Mouse (Mus musculus): ENCODE measurements around the gene Gm49339. TPM values are rescaled to one million over a fixed set of nuclear protein-coding genes. Genes with fewer than 3 reads are reported as not detected.

The Gm49339 gene
- total RNA-seq, 2 experiments from 2014 or later, result 0.23 to 7.5 TPM

Other genes with a start within 250 kb of the Gm49339 start
- gene Lilr4b, start within 50 bp of the Gm49339 start, total RNA-seq (2015; ENCODE audit: low replicate concordance), result 43.6 and 98.5 TPM in 2 replicates
- gene Lilr4b, start within 50 bp of the Gm49339 start, total RNA-seq (2017; ENCODE audit: low replicate concordance), result 12.3 and 18.1 TPM in 2 replicates
- 39.4 and 59.8 TPM in 2 replicates for gene Lilrb4a, start 10.3 kb downstream of the Gm49339 start, total RNA-seq (2015; ENCODE audit: low replicate concordance)
- 31.7 and 34.6 TPM in 2 replicates for gene Lilrb4a, start 10.3 kb downstream of the Gm49339 start, total RNA-seq (2017; ENCODE audit: low replicate concordance)
- not detected in 2 replicates for gene Fam162b, start 109.9 kb downstream of the Gm49339 start, total RNA-seq (2015; ENCODE audit: low replicate concordance)
- not detected in 2 replicates for gene Fam162b, start 109.9 kb downstream of the Gm49339 start, total RNA-seq (2017; ENCODE audit: low replicate concordance)
- gene Gprc6a, start 150.8 kb downstream of the Gm49339 start, total RNA-seq (2015; ENCODE audit: low replicate concordance), result not detected in 2 replicates
- not detected in 2 replicates for gene Gprc6a, start 150.8 kb downstream of the Gm49339 start, total RNA-seq (2017; ENCODE audit: low replicate concordance)
- gene Rfx6, start 197.1 kb downstream of the Gm49339 start, total RNA-seq (2015; ENCODE audit: low replicate concordance), result not detected in 2 replicates
- gene Rfx6, start 197.1 kb downstream of the Gm49339 start, total RNA-seq (2017; ENCODE audit: low replicate concordance), result not detected in 2 replicates